Mouse (Mus musculus): ENCODE results near the gene Itpkb.
A peak's percentile ranks its signal among the peaks of the same experiment; 100 is the strongest.

Gene Itpkb

DNA sequence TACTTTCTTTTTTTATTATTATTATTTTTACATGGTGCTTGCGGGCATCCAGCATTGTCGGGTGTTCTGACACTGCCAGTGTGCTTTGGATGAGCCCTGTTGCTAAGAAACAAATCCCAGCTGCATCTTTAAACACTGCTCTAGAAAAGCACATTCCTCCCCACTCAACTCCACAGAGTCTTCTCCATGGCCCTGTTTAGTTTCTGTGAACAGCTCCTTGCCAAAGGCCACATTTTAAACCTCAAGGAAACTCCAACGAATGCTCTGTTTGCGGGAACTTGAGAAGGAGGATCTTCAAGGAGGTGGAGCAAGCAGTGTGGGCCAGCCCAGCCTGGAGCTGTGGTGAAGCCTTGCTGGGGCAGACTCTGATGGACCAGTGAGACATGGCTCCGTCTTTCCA, 130.4 kb downstream of the Itpkb start:
- no peak for DNase-seq (ENCODE audit: low read depth, low spot score)

DNA sequence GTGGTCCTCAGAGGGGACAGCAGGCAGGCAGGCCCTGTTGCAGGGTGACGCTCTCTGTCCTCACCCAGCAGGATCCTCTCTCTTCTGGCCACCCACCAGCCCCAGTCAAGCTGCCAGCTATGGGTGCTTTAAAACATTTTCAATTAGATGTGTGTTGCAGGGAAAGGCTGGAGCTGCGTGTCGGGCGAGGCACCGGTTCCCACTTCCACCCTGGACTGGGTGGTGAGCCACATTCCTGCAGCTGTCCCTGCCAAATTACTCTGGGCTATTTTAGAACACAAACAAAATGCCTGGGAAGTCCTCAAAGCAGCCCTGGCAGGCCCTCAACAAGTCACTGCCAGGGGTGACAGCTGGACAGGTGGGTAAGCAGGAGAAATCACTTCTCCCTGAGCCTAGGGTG, 132.1 kb downstream of the Itpkb start:
- DNase-seq (ENCODE audit: low read depth, low spot score), result no peak

DNA sequence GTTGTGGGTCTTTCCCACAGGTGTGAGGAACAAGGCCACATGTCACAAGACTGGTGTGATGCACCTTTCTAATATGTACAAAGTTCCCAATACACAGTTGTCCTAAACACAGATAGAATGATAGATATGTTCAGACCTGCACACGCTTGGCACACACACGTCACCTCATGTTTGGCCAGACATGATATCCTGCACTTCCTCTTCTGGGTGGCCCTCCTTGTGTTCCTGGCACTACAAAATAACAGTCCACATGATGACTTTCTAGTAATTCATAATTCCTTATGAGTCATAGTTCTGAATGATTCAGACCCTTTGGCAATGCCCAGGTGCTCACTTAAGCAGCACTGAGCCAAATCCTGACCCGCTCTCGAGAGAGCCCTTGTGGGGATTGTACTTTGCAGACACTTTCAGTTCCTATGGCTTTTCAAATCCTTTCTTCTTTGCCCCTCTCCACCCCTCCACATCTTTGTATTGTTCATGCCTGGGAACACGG, 132.7 kb downstream of the Itpkb start:
- no peak for DNase-seq (ENCODE audit: low read depth, low spot score)

DNA sequence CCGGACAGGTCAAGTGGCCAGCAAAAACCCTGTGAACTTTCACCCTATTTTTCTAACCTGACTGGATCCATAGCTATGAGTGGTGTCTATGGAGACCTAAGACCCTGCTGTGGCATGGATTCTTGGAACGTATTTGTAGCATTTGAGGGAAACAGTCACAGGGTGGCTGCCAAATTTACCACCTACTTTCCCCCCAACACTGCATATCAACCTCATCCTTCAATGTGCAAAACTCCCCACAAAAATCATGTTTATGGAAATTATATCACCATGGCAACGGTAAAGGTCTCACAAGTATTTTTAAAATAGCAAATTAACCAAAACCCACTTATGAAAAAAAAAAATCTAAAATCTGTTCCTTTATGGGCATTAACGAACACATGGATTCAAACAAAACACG, 134.1 kb downstream of the Itpkb start:
- DNase-seq (ENCODE audit: low read depth, low spot score), result peak; percentile 82

DNA sequence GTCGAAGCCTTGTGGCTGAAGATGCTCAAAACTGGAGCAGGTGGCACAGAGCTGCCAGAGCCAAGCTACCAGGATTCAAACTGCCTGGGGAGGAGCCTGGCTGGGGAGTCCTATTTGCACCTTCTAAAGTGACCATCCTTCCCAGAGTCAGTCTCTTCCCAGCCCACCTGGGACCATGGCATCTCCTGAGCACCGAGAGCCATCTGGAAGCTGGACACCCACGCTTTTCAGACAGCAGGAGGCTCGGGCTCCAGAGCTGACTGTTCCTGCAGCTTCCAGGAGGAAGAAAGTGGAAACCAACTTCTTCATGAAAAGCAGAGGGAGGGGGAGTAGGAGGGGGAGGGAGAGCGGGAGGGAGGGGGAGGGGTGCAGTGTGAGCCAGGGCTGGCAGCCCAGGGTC, 135.3 kb downstream of the Itpkb start:
- DNase-seq (ENCODE audit: low read depth, low spot score), result no peak

DNA sequence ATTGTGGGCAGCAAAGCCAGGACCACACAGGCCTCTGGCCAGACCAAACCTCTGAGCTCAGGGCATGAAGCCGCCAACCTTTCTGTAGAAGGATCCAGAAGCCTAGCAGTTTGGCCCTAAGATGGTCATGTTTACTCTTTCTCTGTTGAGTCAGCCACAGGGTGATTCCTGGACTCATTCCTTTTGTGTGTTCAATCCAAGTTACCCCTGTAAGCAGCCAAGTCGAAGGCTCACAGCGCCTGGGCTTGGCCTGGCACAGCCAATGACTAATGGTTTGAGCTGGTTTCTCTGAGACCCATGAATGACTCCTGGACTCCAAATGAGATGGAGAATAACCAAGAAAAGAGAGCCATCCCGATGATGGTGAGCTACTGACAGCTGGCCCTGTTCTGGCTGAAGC, 137.7 kb downstream of the Itpkb start:
- DNase-seq (ENCODE audit: low read depth, low spot score), result no peak

DNA sequence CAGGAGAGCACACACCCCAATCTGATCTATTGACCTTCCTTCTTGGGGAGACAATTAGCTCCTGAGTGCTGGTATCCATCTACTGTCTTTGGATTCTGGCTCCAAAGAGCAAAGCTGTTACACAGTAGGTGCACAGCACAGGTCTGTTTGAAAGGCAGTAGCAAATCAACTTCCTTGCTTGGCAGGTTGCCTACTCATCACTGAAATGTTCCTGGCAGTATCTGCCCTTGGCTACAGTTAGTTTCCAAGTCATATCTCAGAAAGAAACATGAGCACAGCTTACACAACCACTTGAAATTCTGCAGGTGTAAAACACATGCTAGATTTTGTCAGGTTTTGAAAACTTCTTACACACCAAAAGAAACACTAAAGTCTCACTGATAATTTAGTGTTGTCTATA, 143.3 kb downstream of the Itpkb start:
- DNase-seq (ENCODE audit: low read depth, low spot score), result no peak
